Mouse (Mus musculus) T-cell, adult 66 days (primary cell): Measurements from ENCODE around the gene Hdhd3. TPM values are rescaled to one million over a fixed set of nuclear protein-coding genes. Genes with fewer than 3 reads are reported as not detected.

Source experiments
- total RNA-seq, 2 experiments: library from RNA; stranded (reverse); gene quantifications; 3 replicates in 1 of 2; 4 replicates in 1 of 2; pipeline ENCODE4 v1.2.4; 2023

Hdhd3 gene
- 1 to 10 TPM in 1 of 2 experiments, under 1 TPM in 1; 0.80 to 1.7 TPM for total RNA-seq

DNA sequence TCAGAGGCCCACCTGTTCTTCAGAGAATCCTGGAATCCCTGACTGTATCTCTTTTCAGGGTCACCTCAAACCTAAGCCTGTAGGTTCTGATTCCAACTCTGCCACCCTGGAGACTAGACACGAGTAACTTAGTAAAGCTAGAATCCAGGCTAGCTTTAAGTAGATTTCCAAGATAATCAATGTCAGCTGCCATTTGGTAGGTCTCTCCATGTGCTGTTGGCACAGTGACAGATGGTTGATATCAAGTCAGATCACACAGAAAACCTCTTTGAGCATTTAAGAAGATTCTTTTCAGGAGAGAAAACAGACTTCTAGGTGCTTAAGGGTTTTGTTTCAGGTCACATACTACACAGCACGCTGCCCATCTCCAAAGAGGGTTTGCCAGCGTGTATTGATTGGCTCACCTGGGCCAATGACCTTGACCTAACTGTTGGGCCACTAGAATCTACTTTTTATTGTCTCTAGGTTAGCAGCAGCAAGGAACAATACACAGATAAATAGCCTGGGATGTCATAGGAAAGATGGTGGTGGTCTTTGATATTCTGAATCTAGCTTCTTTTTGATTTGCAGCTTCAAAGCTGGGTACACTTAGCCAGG, at the start of gene Hdhd3:
Gene Hdhd3 (minus strand): TSS at position 94 of the 597 bp plus-strand sequence.

DNA sequence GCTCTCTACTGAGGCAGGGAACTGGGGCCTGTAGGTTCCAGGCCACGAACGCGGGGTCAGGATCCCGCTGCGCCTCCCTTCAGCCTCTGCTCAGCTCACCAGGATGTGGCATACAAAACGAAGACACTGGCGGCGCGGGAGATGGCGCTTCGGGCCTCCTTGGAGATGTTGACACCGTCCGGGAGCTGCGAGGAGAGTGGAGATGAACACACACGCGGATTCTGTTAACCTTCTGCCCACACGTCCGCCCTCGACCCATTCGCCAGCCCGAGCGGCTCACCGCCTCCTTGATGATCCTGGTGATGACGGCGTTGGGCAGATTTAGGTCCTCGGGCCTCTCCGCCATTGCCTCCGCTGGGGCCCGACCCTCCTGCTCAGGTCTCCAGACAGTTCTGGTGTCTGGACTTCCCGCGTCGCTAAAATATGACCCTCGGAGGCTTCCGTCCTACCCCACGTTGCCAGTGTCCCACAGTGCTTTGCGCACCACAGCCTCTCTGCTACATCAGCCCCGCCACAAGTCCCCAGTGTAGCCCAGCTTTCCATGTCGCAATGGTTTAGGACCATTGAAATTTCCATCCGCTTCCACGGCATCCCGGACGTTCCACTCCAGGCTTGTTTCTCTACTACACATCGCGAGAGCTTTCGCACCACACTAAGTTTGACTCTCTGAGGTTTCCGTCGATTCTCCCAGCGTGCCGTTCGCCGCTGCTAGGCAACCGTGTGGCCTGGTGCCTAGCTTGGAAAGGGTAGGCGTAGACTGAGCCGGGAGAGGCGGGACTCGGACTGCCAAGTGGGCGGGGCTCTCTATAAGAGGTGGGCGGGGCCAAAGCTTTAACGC, 21.6 kb upstream of the Hdhd3 start, which contains the start of the genes Pole3 and 4933430I17Rik:
Gene Pole3 (minus strand): TSS at position 418 of the 838 bp plus-strand sequence.
Gene 4933430I17Rik (plus strand): TSS at position 719 of the 838 bp plus-strand sequence.

DNA sequence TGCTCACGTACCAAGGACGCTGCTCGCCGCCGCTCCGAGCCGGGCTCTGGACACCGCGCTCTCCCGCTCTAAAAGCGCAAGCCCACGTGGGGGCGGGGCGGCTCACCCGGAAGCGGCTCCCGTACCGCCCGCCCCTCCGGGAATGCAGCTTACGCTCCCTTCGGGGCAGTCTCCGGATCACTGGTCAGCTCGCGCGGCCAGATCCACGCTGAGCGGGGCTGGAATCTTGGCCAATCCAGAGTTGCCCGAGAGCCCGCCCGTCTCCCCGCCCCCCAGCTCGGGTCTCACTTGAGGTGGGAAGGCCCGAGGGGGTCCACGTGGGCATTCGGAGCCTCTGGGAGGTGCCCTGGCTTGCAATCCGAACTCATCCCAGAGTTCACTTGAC, 16.6 kb upstream of the Hdhd3 start, which contains the start of gene Alad:
Gene Alad (minus strand): TSS at position 70 of the 385 bp plus-strand sequence.

DNA sequence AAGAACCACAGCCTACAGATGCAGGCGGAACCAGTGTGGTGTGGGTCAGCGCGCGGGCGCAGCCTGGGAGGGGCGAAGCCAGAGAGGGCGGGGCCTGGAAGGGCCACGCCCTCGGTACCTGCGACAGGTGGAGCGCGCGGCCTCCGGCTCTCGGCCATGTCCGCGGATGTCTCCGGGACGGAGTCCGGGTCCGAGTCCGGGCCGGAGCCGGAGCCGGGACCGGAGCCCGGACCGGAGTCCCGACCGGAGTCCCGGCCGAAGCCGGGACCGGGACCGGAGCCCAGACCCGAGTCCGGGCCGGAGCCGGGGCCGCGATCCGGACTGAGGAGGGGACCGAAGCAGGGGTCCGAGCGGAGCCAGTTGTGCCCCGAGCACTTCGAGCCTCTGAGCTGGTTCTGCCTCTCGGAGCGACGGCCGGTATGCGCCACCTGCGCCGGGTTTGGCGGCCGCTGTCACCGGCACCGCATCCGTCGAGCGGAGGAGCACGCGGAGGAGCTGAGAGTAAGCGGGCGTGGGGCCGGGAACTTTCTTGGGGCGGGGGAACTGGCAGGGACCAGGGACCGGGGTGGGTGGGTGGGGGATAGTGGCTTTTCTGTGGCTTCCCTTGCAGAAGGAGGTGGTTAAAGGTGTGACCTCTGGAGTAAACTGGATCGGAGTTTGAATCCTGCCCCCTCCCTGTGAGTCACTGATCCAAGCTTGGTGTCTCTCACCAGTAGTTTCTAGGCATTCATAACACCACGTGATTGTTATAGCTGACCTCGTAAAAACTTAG, 23.1 kb downstream of the Hdhd3 start, which contains the start of gene Bspry:
Gene Bspry (plus strand): TSS at position 117 of the 772 bp plus-strand sequence.

DNA sequence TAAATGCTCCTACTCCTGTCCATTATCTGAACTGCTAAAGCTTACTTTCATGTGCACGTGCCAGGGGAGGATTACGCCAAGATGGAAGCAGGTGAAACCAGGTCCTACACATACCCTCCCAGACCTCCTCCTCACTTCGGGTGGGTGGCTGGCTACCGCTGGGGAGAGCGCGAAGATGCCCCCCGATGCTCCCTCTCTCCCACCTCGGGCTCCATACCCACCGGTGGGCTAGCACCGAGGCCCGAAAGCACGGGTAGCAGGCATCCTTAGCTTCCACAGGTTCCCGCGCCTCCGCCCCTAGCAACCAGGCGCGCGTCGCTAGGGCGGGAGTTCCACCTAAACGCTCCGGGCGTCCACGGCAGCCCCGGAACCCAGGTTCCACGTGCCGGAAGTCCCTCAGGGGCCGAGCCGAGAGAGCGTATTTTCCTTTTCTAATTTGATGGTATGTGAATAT, 32.6 kb downstream of the Hdhd3 start, which contains the start of gene Wdr31:
Gene Wdr31 (minus strand): TSS at position 299 of the 454 bp plus-strand sequence.

Other genes with a start within 250 kb of the Hdhd3 start
- 1 to 10 TPM; 3.7 to 5.7 TPM for gene Slc31a2, start 240.9 kb downstream of the Hdhd3 start, total RNA-seq
- 10 to 100 TPM; 71.2 to 80.5 TPM for gene Fkbp15, start 142.9 kb downstream of the Hdhd3 start, total RNA-seq
- gene Slc31a1, start 142.7 kb downstream of the Hdhd3 start, total RNA-seq: 1 to 10 TPM; 4.6 to 5.3 TPM
- 10 to 100 TPM; 45.8 to 54.6 TPM for gene Cdc26, start 94.8 kb downstream of the Hdhd3 start, total RNA-seq
- 10 to 100 TPM; 19.1 to 24.0 TPM for gene Prpf4, start 94.7 kb downstream of the Hdhd3 start, total RNA-seq
- gene Rnf183, start 68.2 kb downstream of the Hdhd3 start, total RNA-seq: not detected
- not detected for gene Wdr31, start 32.6 kb downstream of the Hdhd3 start, total RNA-seq
- gene Bspry, start 23.4 kb downstream of the Hdhd3 start, total RNA-seq: 1 to 10 TPM; 1.6 to 2.6 TPM
- gene Alad, start 16.5 kb upstream of the Hdhd3 start, total RNA-seq: 10 to 100 TPM; 12.4 to 15.2 TPM
- 10 to 100 TPM; 20.8 to 22.0 TPM for gene Pole3, start 21.6 kb upstream of the Hdhd3 start, total RNA-seq
- gene 4933430I17Rik, start 21.9 kb upstream of the Hdhd3 start, total RNA-seq: 1 to 10 TPM; 2.7 to 2.8 TPM
- 100 to 1,000 TPM; 121 to 126 TPM for gene Rgs3, start 56.4 kb upstream of the Hdhd3 start, total RNA-seq